Mouse (Mus musculus) CH12.LX (cell line): ENCODE data around the gene Agap1.

Experiments used
- BHLHE40 ChIP-seq: IDR thresholded peaks from 2 replicates; pipeline ENCODE4 v1.6.1; 2011; ENCODE audit warnings: mild to moderate bottlenecking, low read depth, low read length, improper control_type of control experiment
- CHD2 ChIP-seq: IDR thresholded peaks from 2 replicates; pipeline ENCODE4 v1.6.1; 2011; ENCODE audit warnings: low read length, improper control_type of control experiment
- CTCF ChIP-seq, 2 experiments: IDR thresholded peaks in 1 of 2; conservative IDR thresholded peaks in 1 of 2; 2 replicates each; pipeline ENCODE4 v1.5.1; 2011 to 2012; ENCODE audit warnings: low read depth in 2 of 2, low read length in 2 of 2, improper control_type of control experiment in 1 of 2, inconsistent platforms in 1 of 2, mild to moderate bottlenecking in 1 of 2, moderate library complexity in 1 of 2
- EP300 ChIP-seq: IDR thresholded peaks from 2 replicates; pipeline ENCODE4 v1.6.1; 2011; ENCODE audit warnings: low read length, improper control_type of control experiment
- GABPA ChIP-seq: IDR thresholded peaks from 2 replicates; pipeline ENCODE4 v1.6.1; 2012; ENCODE audit warnings: low read depth, low read length, improper control_type of control experiment, inconsistent platforms; ENCODE audit not compliant: insufficient replicate concordance
- MXI1 ChIP-seq: IDR thresholded peaks from 2 replicates; pipeline ENCODE4 v1.6.1; 2011; ENCODE audit warnings: mild to moderate bottlenecking, low read depth, low read length, improper control_type of control experiment
- NRF1 ChIP-seq: IDR thresholded peaks from 2 replicates; pipeline ENCODE4 v1.6.1; 2014; ENCODE audit warnings: low read depth, mild to moderate bottlenecking, inconsistent platforms, low read length, improper control_type of control experiment, moderate library complexity
- POLR2A ChIP-seq: IDR thresholded peaks from 2 replicates; pipeline ENCODE4 v1.6.1; 2011; ENCODE audit warnings: low read depth, mild to moderate bottlenecking, improper control_type of control experiment, low read length
- TCF12 ChIP-seq: IDR thresholded peaks from 2 replicates; pipeline ENCODE4 v1.6.1; 2014; ENCODE audit warnings: low read depth, mild to moderate bottlenecking, inconsistent platforms, low read length, improper control_type of control experiment
- USF1 ChIP-seq: IDR thresholded peaks from 2 replicates; pipeline ENCODE4 v1.6.1; 2014; ENCODE audit warnings: low read depth, mild to moderate bottlenecking, inconsistent platforms, low read length, improper control_type of control experiment

DNA sequence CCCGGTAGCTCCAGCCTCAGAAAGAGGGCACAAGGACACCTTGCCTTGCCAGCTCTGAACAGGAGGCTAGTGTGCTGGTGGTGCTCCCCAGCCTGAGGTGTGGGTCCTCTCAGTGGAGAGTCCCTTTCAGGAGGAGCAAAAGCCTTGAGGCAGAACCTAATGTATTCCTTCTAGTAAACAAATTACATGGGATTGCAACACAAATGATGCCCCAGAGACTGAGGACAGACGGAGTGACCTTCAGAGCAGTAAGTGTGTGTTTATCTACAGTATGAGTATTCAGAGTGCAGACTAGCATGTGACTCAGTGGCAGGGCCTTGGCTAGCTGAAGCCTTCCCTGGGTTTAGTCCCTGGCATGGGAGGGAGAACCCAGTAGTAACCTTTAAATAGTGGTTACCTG lies 165.4 kb downstream of the Agap1 start:
- TF ChIP-seq BHLHE40 (no peak), GABPA (no peak), CTCF (conservative IDR thresholded peaks at IDR 0.05 in 1 of 2, IDR thresholded peaks at IDR 0.05 in 1 of 2; ENCODE audit: low read depth in 2 of 2, low read length in 2 of 2) (no peak), USF1 (no peak), CHD2 (no peak), EP300 (no peak), POLR2A (no peak), NRF1 (no peak), MXI1 (no peak), TCF12 (no peak)
